Mouse (Mus musculus) gastrocnemius, postnatal 25 days (tissue): ENCODE measurements at regions not wholly inside any gene's neighbourhood (a gene's known extent, or its start where the extent isn't known, plus 50 kb on each side); places are given as distances from the start of the nearest gene placed in this dataset.

ENCODE experiments used
- DNase-seq: peaks from one replicate; pipeline ENCODE4 v3.0.0; 2022

- no peak for DNase-seq
Measured at GRCm38 (mm10) chr15:87370761-87371160, 173.3 kb upstream of the Fam19a5 start.

- DNase-seq = no peak
Measured at GRCm38 (mm10) chr15:87374670-87375069, 169.4 kb upstream of the Fam19a5 start.

- no peak for DNase-seq
Measured at GRCm38 (mm10) chr15:87375596-87376194, 168.4 kb upstream of the Fam19a5 start.

- no peak for DNase-seq
Measured at GRCm38 (mm10) chr15:87383551-87384265, 160.4 kb upstream of the Fam19a5 start.

DNA sequence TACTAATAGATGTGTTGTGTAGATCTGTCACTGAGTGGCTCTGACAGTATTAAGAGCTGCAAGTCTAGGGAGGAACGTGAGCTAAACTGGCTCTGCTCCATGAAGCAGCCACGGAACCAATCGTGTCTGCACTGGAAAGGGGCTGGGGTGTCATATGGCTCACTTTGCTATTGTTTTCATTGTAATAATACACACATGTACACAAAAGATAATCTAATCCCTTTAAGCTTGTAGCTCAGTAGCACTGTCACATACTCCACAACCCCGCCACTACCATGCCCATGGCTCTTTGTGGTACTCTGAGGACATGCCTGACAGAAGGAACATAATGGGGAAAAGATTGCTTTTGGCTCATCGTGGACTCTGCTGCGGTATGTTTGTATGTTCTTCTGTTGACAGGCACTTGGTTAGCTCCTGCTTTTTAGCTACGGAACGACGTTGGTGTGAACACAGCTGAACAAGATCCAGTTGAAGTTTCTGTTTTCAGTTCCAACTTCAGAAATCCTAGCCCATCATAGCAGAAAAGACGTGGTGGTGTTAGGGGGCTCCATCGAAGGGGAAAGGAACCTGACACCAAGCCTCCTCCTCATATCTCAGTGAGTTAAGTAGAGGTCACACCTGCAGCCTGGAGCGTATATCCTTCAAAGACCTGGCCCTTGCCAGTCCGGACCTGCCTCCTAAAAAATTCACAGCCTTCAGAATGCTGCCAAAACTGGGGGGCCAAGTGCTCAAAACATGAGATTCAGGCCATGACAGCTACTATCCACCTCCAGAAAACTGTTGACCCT is 159.6 kb upstream of the Fam19a5 start:
- no peak for DNase-seq

- no peak for DNase-seq
Measured at GRCm38 (mm10) chr15:87386513-87386983, 157.6 kb upstream of the Fam19a5 start.

DNA sequence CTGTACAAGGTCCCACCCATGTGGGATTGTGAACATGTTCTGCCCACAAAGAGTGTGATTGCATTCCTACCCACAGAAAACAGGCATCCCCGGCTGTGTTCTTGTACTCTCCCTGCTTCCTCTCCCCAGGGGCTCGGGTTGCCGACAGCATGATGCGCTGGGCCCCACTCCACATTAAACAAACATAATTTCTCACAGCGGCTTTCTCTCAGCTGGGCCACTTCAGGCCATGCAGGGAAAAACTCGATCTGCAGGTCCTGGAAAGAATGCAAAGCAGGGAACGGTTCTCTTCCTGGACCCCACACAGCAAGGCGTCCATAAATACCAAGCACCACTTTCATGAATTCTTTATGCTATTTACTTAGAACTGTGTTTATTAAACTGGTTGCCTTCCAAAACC is 152.7 kb upstream of the Fam19a5 start:
- DNase-seq = no peak

DNA sequence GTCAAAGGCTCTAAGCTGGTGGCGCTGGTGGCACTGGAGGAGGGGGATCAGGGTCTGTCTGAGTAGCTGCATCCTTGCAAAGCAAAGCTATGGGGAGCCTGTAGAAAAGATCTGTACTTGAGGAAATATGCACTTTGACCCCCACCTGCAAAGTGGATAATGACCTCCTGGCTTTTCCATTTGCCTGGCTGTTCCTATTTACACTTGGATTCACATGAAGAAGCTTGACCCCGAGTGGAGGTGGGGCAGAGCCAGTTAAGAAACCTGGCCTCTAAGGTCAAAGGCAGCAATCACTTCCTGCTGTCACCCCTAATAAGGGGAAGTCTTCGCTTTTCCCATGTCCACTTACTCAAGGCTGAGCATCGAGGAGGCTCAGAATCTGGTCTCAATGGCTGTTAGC is 145.7 kb upstream of the Fam19a5 start:
- DNase-seq = no peak

GRCm38 (mm10) chr15:87405689-87406088 is 138.4 kb upstream of the Fam19a5 start:
- no peak for DNase-seq

GRCm38 (mm10) chr15:87411978-87412377 is 132.1 kb upstream of the Fam19a5 start:
- no peak for DNase-seq

GRCm38 (mm10) chr15:87415996-87416395 is 128.1 kb upstream of the Fam19a5 start:
- DNase-seq = no peak

DNA sequence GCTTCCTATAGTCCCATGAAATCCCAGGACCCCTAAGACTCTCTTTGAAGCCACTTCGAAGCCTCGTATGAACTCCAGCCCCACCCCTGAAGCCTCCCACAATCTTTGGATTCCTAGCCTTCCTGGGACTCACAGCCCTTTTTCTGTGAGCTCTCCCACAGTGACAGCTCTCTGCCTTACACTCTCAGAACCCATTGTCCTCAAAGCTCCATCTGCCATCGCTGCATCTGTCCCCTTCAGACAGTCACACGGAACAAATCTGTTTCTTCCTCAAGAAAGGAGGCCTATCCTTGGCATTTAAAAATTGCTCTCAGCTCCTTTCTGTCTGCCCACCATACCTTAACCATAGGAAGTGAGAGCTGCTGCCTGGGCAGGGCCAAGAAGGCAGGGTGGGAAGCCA is 122.4 kb upstream of the Fam19a5 start:
- DNase-seq = no peak

- no peak for DNase-seq
Measured at GRCm38 (mm10) chr15:87433306-87433705, 110.8 kb upstream of the Fam19a5 start.

DNA sequence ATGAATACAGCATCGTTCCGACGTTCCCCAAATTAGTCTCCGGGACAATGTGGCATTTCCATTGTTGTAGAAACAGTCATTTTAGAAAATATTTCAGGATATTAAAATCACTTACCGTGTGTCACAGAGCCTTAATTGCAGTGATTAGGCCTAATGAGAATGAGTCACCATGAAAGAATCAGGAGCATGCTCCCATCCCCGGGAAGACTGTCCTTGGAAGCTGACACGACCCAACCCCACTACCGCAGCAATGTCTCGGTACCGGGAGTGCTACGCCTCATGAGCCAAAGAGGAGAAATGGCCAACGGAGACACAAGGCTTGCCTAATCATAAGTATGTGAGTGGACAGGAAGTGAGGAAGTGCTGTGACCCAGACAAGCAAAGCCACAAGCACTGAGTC is 110.2 kb upstream of the Fam19a5 start:
- DNase-seq = no peak

DNA sequence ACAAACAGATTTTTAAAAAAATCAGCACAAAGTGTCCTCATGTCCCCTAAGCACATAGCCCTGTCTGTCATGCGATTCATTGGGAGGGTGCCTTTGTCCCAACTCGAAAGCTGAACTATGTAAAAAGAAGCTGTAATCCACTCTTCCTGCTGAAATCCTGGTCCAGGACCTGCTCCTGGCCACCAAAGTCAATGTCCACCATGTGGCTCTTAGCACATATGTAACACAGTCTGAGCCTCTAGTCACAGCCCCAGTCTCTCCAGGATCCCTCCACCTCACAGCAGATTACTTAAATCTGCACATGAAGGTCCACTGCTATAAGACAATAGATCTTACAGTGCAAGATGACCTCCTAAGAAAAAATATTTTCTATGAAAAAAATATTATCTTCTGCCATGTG is 108.5 kb upstream of the Fam19a5 start:
- no peak for DNase-seq

GRCm38 (mm10) chr15:87437611-87438010 is 106.5 kb upstream of the Fam19a5 start:
- DNase-seq = no peak

DNA sequence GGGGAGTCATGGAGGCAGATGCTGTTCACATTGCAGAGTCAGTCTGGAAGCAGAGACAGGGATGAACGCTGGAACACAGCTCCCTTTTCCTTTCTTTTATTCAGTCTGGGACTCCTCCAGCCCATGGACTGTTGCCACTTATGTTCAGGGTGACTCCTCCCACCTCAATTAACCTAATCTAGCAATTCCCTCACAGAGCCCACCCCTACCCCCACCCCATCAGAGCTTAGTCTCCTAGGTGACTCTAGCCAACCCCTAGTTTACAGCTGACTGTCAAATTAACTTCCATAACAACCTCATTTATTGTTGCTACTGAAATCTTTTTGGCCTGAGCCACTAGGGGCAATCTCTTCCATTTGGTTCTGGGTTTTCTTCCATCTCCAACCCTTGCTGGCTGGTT is 85.2 kb upstream of the Fam19a5 start:
- DNase-seq = no peak

- DNase-seq = no peak
Measured at GRCm38 (mm10) chr15:87476247-87476646, 67.9 kb upstream of the Fam19a5 start.

GRCm38 (mm10) chr15:87476862-87477490 is 67.1 kb upstream of the Fam19a5 start:
- DNase-seq = no peak

GRCm38 (mm10) chr15:87480758-87481157 is 63.3 kb upstream of the Fam19a5 start:
- no peak for DNase-seq
